Mouse (Mus musculus) CH12.LX (cell line): ENCODE results near the gene Slc7a7. TPM values are rescaled to one million over a fixed set of nuclear protein-coding genes. Genes with fewer than 3 reads are reported as not detected.
A peak's percentile ranks its signal among the peaks of the same experiment; 100 is the strongest.

ENCODE experiments used
- DNase-seq: peaks from one replicate; pipeline ENCODE4 v3.0.0-alpha.2; 2013; ENCODE audit errors: extremely low read depth
- H3K27ac ChIP-seq: 2 replicates; pipeline ENCODE4 v1.5.1; 2012; ENCODE audit warnings: low read depth, mild to moderate bottlenecking, control low read depth, moderate library complexity; ENCODE audit not compliant: insufficient read depth
- H3K27me3 ChIP-seq: replicated peaks from 2 replicates; pipeline ENCODE3; 2012; ENCODE audit warnings: inconsistent platforms
- H3K36me3 ChIP-seq, 2 experiments: replicated peaks in 1 of 2; 2 replicates each; pipeline versions ENCODE3 to v1.6.1; 2012; ENCODE audit warnings: inconsistent platforms in 1 of 2, low read length in 1 of 2, mild to moderate bottlenecking in 1 of 2, mixed read lengths in 1 of 2, moderate library complexity in 1 of 2; ENCODE audit not compliant: control insufficient read depth in 1 of 2, insufficient read depth in 1 of 2
- H3K4me1 ChIP-seq, 2 experiments: 2 replicates each; pipeline ENCODE4 v1.6.1; 2012; ENCODE audit warnings: inconsistent platforms in 1 of 2, moderate library complexity in 1 of 2; ENCODE audit not compliant: insufficient read depth in 2 of 2, control insufficient read depth in 1 of 2
- H3K4me2 ChIP-seq: 2 replicates; pipeline ENCODE4 v1.6.1; 2012; ENCODE audit warnings: low read depth, mild to moderate bottlenecking, control low read depth; ENCODE audit not compliant: poor library complexity, insufficient read depth, severe bottlenecking
- H3K4me3 ChIP-seq, 3 experiments: fragments of 150-350 bp in 1 of 3; sonication (generic) in 1 of 3; replicated peaks in 1 of 3; 2 replicates each; pipeline versions ENCODE3 to v1.5.1; 2011 to 2012; ENCODE audit warnings: low read depth in 2 of 3, low read length in 2 of 3, mild to moderate bottlenecking in 2 of 3, moderate library complexity in 2 of 3, control low read depth in 1 of 3, improper control_type of control experiment in 1 of 3, inconsistent platforms in 1 of 3, mixed read lengths in 1 of 3; ENCODE audit not compliant: poor library complexity in 1 of 3
- H3K79me2 ChIP-seq: replicated peaks from 2 replicates; pipeline ENCODE4 v1.6.1; 2012; ENCODE audit warnings: mild to moderate bottlenecking, moderate library complexity; ENCODE audit not compliant: control insufficient read depth, poor library complexity, insufficient read depth, severe bottlenecking; ENCODE audit errors: extremely low read depth
- H3K9ac ChIP-seq: 2 replicates; pipeline ENCODE4 v1.6.1; 2012; ENCODE audit warnings: low read depth, mild to moderate bottlenecking, control low read depth, moderate library complexity; ENCODE audit not compliant: insufficient read depth
- H3K9me3 ChIP-seq: replicated peaks from 2 replicates; pipeline ENCODE3; 2012; ENCODE audit warnings: low read length, inconsistent platforms, mixed read lengths
- CHD1 ChIP-seq: IDR thresholded peaks from 2 replicates; pipeline ENCODE4 v1.6.1; 2012; ENCODE audit warnings: low read depth, low read length, improper control_type of control experiment, inconsistent platforms
- E2F4 ChIP-seq: IDR thresholded peaks from 2 replicates; pipeline ENCODE4 v1.6.1; 2011; ENCODE audit warnings: low read depth, low read length, improper control_type of control experiment; ENCODE audit not compliant: insufficient replicate concordance
- HCFC1 ChIP-seq: IDR thresholded peaks from 2 replicates; pipeline ENCODE4 v1.6.1; 2012; ENCODE audit warnings: low read depth, mild to moderate bottlenecking, inconsistent platforms, low read length, improper control_type of control experiment
- JUND ChIP-seq: conservative IDR thresholded peaks from 2 replicates; pipeline ENCODE4 v1.6.1; 2011; ENCODE audit warnings: low read depth, low read length, improper control_type of control experiment
- KAT2A ChIP-seq: IDR thresholded peaks from 2 replicates; pipeline ENCODE4 v1.6.1; 2012; ENCODE audit warnings: low read length, improper control_type of control experiment, inconsistent platforms; ENCODE audit not compliant: insufficient replicate concordance
- MAZ ChIP-seq: IDR thresholded peaks from 2 replicates; pipeline ENCODE4 v1.6.1; 2012; ENCODE audit warnings: low read depth, mild to moderate bottlenecking, inconsistent platforms, low read length, improper control_type of control experiment, moderate library complexity
- MEF2A ChIP-seq: IDR thresholded peaks from 2 replicates; pipeline ENCODE4 v1.6.1; 2014; ENCODE audit warnings: low read depth, mild to moderate bottlenecking, inconsistent platforms, low read length, improper control_type of control experiment, borderline replicate concordance
- MXI1 ChIP-seq: IDR thresholded peaks from 2 replicates; pipeline ENCODE4 v1.6.1; 2011; ENCODE audit warnings: mild to moderate bottlenecking, low read depth, low read length, improper control_type of control experiment
- NRF1 ChIP-seq: IDR thresholded peaks from 2 replicates; pipeline ENCODE4 v1.6.1; 2014; ENCODE audit warnings: low read depth, mild to moderate bottlenecking, inconsistent platforms, low read length, improper control_type of control experiment, moderate library complexity
- POLR2AphosphoS2 ChIP-seq: IDR thresholded peaks from 2 replicates; pipeline ENCODE4 v1.6.1; 2011; ENCODE audit warnings: low read depth, low read length, improper control_type of control experiment
- UBTF ChIP-seq: IDR thresholded peaks from 2 replicates; pipeline ENCODE4 v1.6.1; 2012; ENCODE audit warnings: low read depth, mild to moderate bottlenecking, inconsistent platforms, low read length, improper control_type of control experiment, moderate library complexity
- USF1 ChIP-seq: IDR thresholded peaks from 2 replicates; pipeline ENCODE4 v1.6.1; 2014; ENCODE audit warnings: low read depth, mild to moderate bottlenecking, inconsistent platforms, low read length, improper control_type of control experiment
- USF2 ChIP-seq: conservative IDR thresholded peaks from 2 replicates; pipeline ENCODE4 v1.6.1; 2011; ENCODE audit warnings: low read depth, low read length, improper control_type of control experiment
- ZMIZ1 ChIP-seq: IDR thresholded peaks from 2 replicates; pipeline ENCODE4 v1.6.1; 2012; ENCODE audit warnings: low read depth, mild to moderate bottlenecking, inconsistent platforms, low read length, improper control_type of control experiment
- ZNF384 ChIP-seq: IDR thresholded peaks from 2 replicates; pipeline ENCODE4 v1.6.1; 2012; ENCODE audit warnings: low read depth, low read length, improper control_type of control experiment, inconsistent platforms
- dilution Hi-C: fragments of 300-500 bp; cut with MboI; formaldehyde crosslinking; loops from 2 replicates; pipeline ENCODE4 v1.14.3; 2020; ENCODE audit warnings: low sequenced_read_pairs; ENCODE audit not compliant: extremely low pct_unique_long_range_greater_than_20kb, extremely low pct_ligation_motif_present
- in situ Hi-C: fragments of 300-500 bp; cut with MboI; formaldehyde crosslinking; loops from 3 replicates; pipeline ENCODE4 v1.14.3; 2019; ENCODE audit warnings: low sequenced_read_pairs, low pct_ligation_motif_present, low pct_unique_long_range_greater_than_20kb, mixed read lengths
- polyA plus RNA-seq: library from polyadenylated mRNA; unstranded; fragments of >175 nt; gene quantifications from 2 replicates; pipeline ENCODE4 v1.2.1, GENCODE M21; 2012; ENCODE audit warnings: low read depth; ENCODE audit not compliant: insufficient read length
- total RNA-seq, 2 experiments: library from RNA; depleted of rRNA; stranded (reverse); fragments of 300-350 nt in 1 of 2; fragments of >200 nt in 1 of 2; gene quantifications; 2 replicates each; pipeline ENCODE4 v1.2.3; 2012 to 2014

Slc7a7 gene
- total and polyA plus RNA-seq, 3 experiments: 27.8 to 50.4 (median 45.4) TPM

GRCm38 (mm10) chr14:54367429-54368060 is 50.0 kb downstream of the Slc7a7 start:
- in situ Hi-C loops: loop anchor here (5.0 kb wide), 1 partner anchor 35 kb away; no protein-coding TSS in a partner anchor
- no peak for DNase-seq
- dilution Hi-C loops: no loop called here
- Histone ChIP-seq H3K4me1 (peaks cover 0 to 12% of the 10 kb centered on the region in 2 experiments; a peak in 1 of 4 replicates), H3K36me3 (peaks cover 71 to 87% of the 10 kb centered on the region in 2 experiments), H3K27me3 (no peaks in the 10 kb centered on the region), H3K9ac (no peak overlapping the region), H3K4me3 (no peak overlapping the region), H3K4me2 (no peak overlapping the region), H3K27ac (no peak overlapping the region), H3K9me3 (peaks cover 7% of the 10 kb centered on the region), H3K79me2 (peaks cover 5% of the 10 kb centered on the region; the same call in 1 of the 2 replicates)
- TF ChIP-seq KAT2A: no peak
- peak; percentile 67; the same call in 1 of the 2 replicates for TF ChIP-seq POLR2AphosphoS2

GRCm38 (mm10) chr14:54366581-54366980 is 51.0 kb downstream of the Slc7a7 start:
- Histone ChIP-seq H3K9me3 (peaks cover 6% of the 10 kb centered on the region), H3K36me3 (peaks cover 65 to 81% of the 10 kb centered on the region in 2 experiments), H3K9ac (no peak overlapping the region), H3K4me1 (peaks cover 2 to 15% of the 10 kb centered on the region in 2 experiments; a peak in 1 of 4 replicates), H3K27me3 (no peaks in the 10 kb centered on the region), H3K4me3 (no peak overlapping the region), H3K4me2 (no peak overlapping the region), H3K27ac (no peak overlapping the region), H3K79me2 (peaks cover 14% of the 10 kb centered on the region)
- TF ChIP-seq USF1 (no peak), POLR2AphosphoS2 (no peak), ZMIZ1 (no peak), MAZ (no peak), ZNF384 (no peak), MEF2A (no peak), JUND (no peak), NRF1 (no peak), UBTF (no peak), USF2 (no peak), MXI1 (no peak), CHD1 (no peak), E2F4 (no peak), KAT2A (no peak), HCFC1 (no peak)
- DNase-seq: no peak
- dilution Hi-C loops (no loop called here), in situ Hi-C loops (loop anchor here (5.0 kb wide), 1 partner anchor 36 kb away; no protein-coding TSS in a partner anchor)
